Mouse (Mus musculus): ENCODE data around the gene Ndufa3. TPM values are rescaled to one million over a fixed set of nuclear protein-coding genes. Genes with fewer than 3 reads are reported as not detected.

Ndufa3 gene
- polyA plus RNA-seq, 1 experiment from 2014 or later, result 292 TPM

DNA sequence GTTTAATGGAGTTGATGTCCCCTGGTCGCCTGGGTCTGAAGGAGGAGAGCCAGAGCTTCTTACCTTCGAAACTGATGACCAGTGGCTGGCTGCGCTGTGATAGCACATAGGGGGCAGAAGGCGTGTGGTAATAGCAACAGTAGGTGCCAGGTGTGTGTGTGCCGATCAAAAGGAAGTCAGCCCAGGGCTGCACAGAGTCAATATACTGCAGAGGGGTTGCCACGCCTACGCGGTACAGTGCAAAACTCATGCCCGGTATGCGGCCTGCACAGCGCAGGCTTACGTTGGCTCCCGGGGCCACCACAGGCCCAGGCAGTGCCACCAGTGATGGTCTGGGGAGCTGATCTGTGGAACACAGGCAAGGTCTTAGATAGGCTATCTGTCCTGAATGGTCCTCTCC lies 6.2 kb upstream of the Ndufa3 start:
- 81% methylated on average over 13 of the region's 13 CpGs for WGBS (ENCODE audit: insufficient replicate concordance)
- DNase-seq, result no peak
- H3K27ac ChIP-seq, result no peak overlapping the region
- H3K9me3 ChIP-seq (replicated peaks), result no peaks in the 10 kb centered on the region
- H3K9ac ChIP-seq, result no peak overlapping the region
- peaks cover 2% of the 10 kb centered on the region for H3K4me1 ChIP-seq (replicated peaks)
- no peaks in the 10 kb centered on the region for H3K27me3 ChIP-seq
- peak; percentile 30; the same call in 1 of the 2 replicates for ATAC-seq (ENCODE audit: low read depth)
- no peak overlapping the region for H3K4me2 ChIP-seq
- H3K36me3 ChIP-seq, result no peaks in the 10 kb centered on the region
- H3K4me3 ChIP-seq (replicated peaks), result no peak overlapping the region

DNA sequence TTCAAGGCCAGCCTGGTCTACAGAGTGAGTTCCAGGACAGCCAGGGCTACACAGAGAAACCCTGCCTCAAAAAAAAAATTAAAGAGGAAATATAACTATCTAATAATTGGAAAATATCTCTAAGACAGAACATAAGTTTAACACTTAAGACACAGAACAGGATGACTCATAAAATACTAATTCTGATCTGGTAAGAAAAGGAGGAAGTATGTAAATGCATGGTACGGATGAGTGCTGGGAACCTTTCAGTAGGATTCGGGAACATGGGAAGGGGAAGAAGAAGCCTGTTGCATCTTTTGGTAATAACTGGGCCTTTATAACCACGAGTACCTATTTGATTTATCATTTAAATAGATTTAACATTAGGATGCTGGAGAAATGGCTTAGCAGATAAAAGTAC lies 3.2 kb upstream of the Ndufa3 start:
- no peak for ATAC-seq (ENCODE audit: low read depth)
- H3K4me2 ChIP-seq, result no peak overlapping the region
- no peaks in the 10 kb centered on the region for H3K27me3 ChIP-seq
- H3K27ac ChIP-seq, result no peak overlapping the region
- H3K36me3 ChIP-seq, result peaks cover 6% of the 10 kb centered on the region; the same call in 1 of the 2 replicates
- no peak for DNase-seq
- no peak overlapping the region for H3K9ac ChIP-seq
- H3K9me3 ChIP-seq (replicated peaks), result no peaks in the 10 kb centered on the region
- H3K4me3 ChIP-seq (replicated peaks), result no peak overlapping the region
- peaks cover 27% of the 10 kb centered on the region for H3K4me1 ChIP-seq (replicated peaks)
- WGBS (ENCODE audit: insufficient replicate concordance), result 59% methylated on average over 3 of the region's 3 CpGs

DNA sequence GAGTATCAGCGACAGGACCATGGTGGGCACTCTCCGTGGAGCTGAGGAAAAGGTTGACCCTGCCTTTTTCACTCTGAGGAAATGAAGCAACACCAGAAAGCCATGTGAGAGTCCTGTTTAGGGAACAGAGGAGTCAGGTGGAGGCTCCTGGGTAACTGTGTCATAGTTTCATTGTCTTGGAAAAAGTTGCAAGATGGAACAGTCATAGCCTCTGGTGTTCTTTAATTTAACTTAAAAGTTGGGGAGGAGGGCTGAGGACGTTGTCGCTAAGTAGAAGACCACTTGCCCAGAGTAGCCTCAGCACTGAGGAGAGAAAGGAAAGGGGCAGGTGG lies 1.1 kb upstream of the Ndufa3 start, which contains the start of gene Oscar:
Gene Oscar (minus strand): TSS at position 101 of the 332 bp plus-strand sequence.
- H3K36me3 ChIP-seq, result peaks cover 26% of the 10 kb centered on the region
- H3K27me3 ChIP-seq, result no peaks in the 10 kb centered on the region
- H3K9me3 ChIP-seq (replicated peaks), result no peaks in the 10 kb centered on the region
- DNase-seq (no peak), ATAC-seq (ENCODE audit: low read depth) (no peak)
- WGBS (ENCODE audit: insufficient replicate concordance), result 62% methylated on average over 4 of the region's 4 CpGs
- peaks cover 29% of the 10 kb centered on the region for H3K4me1 ChIP-seq (replicated peaks)
- H3K9ac ChIP-seq, result no peak within 1 kb of the TSS
- H3K27ac ChIP-seq, result no peak within 1 kb of the TSS
- H3K4me3 ChIP-seq (replicated peaks), result peak within 1 kb of the TSS; percentile 71
- peak within 1 kb of the TSS; percentile 85 for H3K4me2 ChIP-seq

DNA sequence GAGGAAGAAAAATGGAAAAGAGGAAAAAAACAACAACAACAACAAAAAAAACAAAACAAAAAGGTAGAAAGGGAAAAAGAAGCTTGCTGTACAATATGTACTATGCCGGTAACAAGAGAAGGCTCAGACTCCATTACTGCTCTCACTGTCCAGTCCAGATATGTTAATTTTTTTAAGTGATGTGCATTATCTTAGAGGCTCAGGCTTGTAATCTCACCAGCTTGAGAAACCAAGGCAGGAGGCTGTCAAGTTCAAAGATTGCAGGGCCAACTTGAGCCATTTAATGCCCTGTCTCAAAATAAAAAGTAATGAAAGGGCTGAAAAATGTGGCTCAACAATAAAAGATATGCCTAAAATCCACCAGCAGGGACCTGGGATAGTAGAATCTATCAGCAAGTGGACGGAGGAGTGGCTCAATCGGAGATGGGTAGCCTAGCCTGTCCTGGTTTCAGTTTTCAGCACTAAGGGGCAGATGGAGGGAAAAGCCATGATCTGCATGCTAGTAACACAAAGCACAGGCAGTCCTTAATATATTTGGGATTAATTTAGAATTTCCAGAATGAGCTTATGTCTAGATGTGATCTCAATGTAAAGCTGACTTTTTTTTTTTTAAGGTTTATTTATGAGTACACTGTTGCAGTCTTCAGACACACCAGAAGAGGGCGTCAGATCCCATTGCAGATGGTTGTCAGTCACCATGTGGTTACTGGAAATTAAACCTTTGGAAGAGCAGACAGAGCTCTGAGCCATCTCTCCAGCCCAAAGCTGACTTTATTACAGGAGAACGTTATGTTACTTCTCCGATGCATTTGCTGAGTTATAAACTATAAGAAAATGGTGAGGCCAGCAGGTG lies 558 bp upstream of the Ndufa3 start:
- H3K9ac ChIP-seq, result peak overlapping the region; percentile 79; the same call in 1 of the 2 replicates
- peak overlapping the region; percentile 85 for H3K4me2 ChIP-seq
- no peaks in the 10 kb centered on the region for H3K9me3 ChIP-seq (replicated peaks)
- peak overlapping the region; percentile 71 for H3K4me3 ChIP-seq (replicated peaks)
- 25% methylated on average over 6 of the region's 6 CpGs for WGBS (ENCODE audit: insufficient replicate concordance)
- no peak overlapping the region for H3K27ac ChIP-seq
- ATAC-seq (ENCODE audit: low read depth) (peak; percentile 1; the same call in 1 of the 2 replicates), DNase-seq (peak; percentile 34)
- peaks cover 29% of the 10 kb centered on the region for H3K36me3 ChIP-seq
- H3K27me3 ChIP-seq, result no peaks in the 10 kb centered on the region
- H3K4me1 ChIP-seq (replicated peaks), result peaks cover 29% of the 10 kb centered on the region

DNA sequence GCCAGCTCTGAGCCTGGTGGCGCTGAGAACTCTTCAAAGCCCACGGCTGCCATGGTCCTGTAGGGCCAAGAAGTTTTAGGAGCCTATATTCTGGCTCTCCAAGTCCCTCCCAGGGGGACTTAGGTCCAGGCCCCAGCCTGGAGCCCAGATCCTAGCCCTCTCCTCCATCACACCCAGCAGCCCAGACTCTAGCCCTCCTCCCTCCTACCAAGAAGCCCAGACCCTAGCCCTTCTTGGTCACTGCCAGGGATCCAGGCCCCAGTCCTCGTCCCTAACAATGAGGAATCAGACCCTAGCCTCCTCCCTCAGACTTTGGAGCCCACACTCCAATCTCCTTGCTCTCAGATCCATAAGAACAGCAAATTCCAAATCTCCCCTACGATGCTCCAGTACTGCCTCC lies 11.9 kb downstream of the Ndufa3 start:
- Histone ChIP-seq H3K4me2 (peak overlapping the region; percentile 97), H3K9ac (peak overlapping the region; percentile 87), H3K36me3 (peaks cover 59% of the 10 kb centered on the region), H3K27me3 (no peaks in the 10 kb centered on the region), H3K4me3 (replicated peaks) (peak overlapping the region; percentile 78), H3K4me1 (replicated peaks) (peaks cover 28% of the 10 kb centered on the region), H3K9me3 (replicated peaks) (no peaks in the 10 kb centered on the region), H3K27ac (peak overlapping the region; percentile 79)
- WGBS (ENCODE audit: insufficient replicate concordance), result 32% methylated on average over 4 of the region's 4 CpGs
- peak; percentile 27 for ATAC-seq (ENCODE audit: low read depth)
- no peak for DNase-seq

DNA sequence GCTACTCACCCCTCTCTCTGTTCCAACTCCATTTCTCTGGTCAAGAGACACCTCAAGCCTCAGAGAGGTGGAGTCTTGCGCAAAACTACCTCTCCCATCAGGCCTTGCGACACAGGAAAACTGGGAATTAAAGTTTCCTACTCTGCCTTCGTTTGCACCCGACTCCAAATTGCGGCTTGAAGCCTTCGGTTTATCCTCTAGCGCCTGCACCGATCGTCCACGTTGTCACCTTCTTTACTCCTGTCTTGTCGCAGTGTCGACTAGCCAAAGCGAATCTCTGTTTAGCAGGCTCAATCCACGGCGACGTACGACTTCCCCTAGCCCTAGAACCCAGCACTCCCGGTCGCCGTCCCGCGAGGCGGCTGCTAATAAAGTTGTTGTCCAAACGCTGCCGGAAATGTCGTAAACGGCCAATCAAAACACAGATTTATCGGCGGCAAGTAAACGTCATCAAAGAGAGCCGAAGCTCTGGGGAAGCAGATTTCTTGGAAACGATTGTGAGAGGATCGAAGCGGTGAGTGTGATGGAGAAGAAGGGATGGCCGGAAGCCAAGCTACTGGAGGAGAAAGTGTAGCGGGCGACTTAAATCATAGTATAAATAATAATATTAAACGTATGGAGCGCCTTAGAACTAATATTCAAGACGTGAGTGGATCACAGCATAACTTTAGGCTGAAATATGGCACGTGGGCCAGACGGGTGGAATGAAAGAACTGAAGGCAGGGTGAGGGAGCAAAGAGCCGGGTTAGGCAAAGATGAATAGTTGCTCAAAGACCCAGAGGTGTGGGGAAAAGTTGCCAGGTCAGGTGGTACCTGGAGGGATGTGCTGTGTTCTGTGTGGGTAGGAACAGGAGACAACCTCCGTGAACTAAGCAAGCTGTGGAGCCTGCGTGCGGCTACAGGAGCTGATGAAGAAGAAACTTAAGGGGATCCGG lies 12.6 kb downstream of the Ndufa3 start, which contains the start of the genes Tfpt and Prpf31:
Gene Tfpt (minus strand): TSS at position 387 of the 935 bp plus-strand sequence.
Gene Prpf31 (plus strand): TSS at position 443 of the 935 bp plus-strand sequence.
- Histone ChIP-seq H3K4me2 (peak within 1 kb of the TSS; percentile 97), H3K4me3 (replicated peaks) (peak within 1 kb of the TSS; percentile 78), H3K27me3 (no peaks in the 10 kb centered on the region), H3K27ac (peak within 1 kb of the TSS; percentile 79), H3K9ac (peak within 1 kb of the TSS; percentile 87), H3K36me3 (peaks cover 59% of the 10 kb centered on the region), H3K4me1 (replicated peaks) (peaks cover 28% of the 10 kb centered on the region), H3K9me3 (replicated peaks) (no peaks in the 10 kb centered on the region)
- ATAC-seq (ENCODE audit: low read depth) (peak; percentile 88), DNase-seq (peak; percentile 89)
- 1% methylated on average over 47 of the region's 47 CpGs for WGBS (ENCODE audit: insufficient replicate concordance)

DNA sequence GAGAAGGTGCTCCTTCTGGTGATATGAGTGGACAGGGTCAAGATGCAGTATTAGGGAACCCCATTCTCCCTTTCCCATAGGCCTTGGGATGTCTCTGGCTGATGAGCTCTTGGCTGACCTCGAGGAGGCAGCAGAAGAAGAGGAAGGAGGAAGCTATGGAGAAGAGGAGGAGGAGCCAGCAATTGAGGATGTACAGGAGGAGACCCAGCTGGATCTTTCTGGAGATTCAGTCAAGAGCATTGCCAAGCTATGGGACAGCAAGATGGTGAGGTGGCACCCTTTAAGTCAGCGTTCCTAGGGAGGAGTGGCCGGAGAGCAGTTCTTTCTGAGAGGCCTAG lies 13.3 kb downstream of the Ndufa3 start:
- no peak for DNase-seq
- no peaks in the 10 kb centered on the region for H3K9me3 ChIP-seq (replicated peaks)
- H3K4me2 ChIP-seq, result peak overlapping the region; percentile 97
- 40% methylated on average over 3 of the region's 3 CpGs for WGBS (ENCODE audit: insufficient replicate concordance)
- H3K27me3 ChIP-seq, result no peaks in the 10 kb centered on the region
- H3K4me3 ChIP-seq (replicated peaks), result peak overlapping the region; percentile 78
- H3K36me3 ChIP-seq, result peaks cover 59% of the 10 kb centered on the region
- peaks cover 28% of the 10 kb centered on the region for H3K4me1 ChIP-seq (replicated peaks)
- peak overlapping the region; percentile 81 for H3K9ac ChIP-seq
- no peak for ATAC-seq (ENCODE audit: low read depth)
- H3K27ac ChIP-seq, result peak overlapping the region; percentile 79

DNA sequence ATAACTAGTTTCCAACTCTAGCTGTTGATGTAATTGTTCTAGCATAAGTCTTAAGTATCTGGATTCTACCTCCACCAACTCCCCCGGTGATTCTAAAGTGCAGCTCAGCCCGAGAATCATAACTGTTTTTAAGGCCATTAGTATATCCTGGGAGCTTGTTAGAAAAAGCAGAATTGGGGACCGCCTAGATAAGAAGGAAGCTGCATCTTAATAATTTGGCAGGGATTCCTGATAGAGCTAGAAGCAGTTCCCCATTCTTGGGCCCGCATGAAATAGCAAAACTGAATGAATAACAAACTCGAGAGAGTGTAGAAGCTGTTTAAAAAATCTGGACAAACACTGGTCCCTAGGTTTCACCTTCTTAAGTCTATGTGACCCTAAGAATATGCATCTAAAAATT lies 26.2 kb downstream of the Ndufa3 start:
- Histone ChIP-seq H3K4me3 (replicated peaks) (peak overlapping the region; percentile 99; the same call in 1 of the 2 replicates), H3K27me3 (no peaks in the 10 kb centered on the region), H3K9me3 (replicated peaks) (no peaks in the 10 kb centered on the region), H3K9ac (peak overlapping the region; percentile 14; the same call in 1 of the 2 replicates), H3K36me3 (peaks cover 55% of the 10 kb centered on the region), H3K4me1 (replicated peaks) (peaks cover 41% of the 10 kb centered on the region), H3K4me2 (peak overlapping the region; percentile 71), H3K27ac (no peak overlapping the region)
- 38% methylated on average over 5 of the region's 5 CpGs for WGBS (ENCODE audit: insufficient replicate concordance)
- no peak for DNase-seq
- no peak for ATAC-seq (ENCODE audit: low read depth)

DNA sequence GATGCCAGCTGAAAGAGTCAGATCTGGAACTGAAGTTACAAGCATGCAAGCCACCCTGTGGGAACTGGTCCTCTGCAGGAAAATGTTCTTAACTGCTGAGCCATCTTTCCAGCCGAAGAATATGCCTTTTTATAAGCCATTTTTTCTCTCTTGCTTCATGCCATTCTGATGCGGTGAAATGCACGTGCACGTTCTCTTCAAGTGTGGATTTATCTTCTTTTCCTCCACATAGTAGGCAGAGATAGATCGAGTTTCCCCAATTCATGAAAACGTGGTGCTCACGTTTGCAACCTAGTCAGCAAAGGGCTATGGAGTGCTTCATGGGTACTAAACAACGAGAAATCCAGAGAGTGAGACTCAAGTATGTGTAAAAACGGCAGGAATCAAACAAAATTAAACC lies 26.7 kb downstream of the Ndufa3 start:
- no peaks in the 10 kb centered on the region for H3K27me3 ChIP-seq
- ATAC-seq (ENCODE audit: low read depth) (no peak), DNase-seq (no peak)
- 19% methylated on average over 9 of the region's 9 CpGs for WGBS (ENCODE audit: insufficient replicate concordance)
- H3K4me3 ChIP-seq (replicated peaks), result peak overlapping the region; percentile 99
- peaks cover 46% of the 10 kb centered on the region for H3K4me1 ChIP-seq (replicated peaks)
- peaks cover 54% of the 10 kb centered on the region for H3K36me3 ChIP-seq
- no peaks in the 10 kb centered on the region for H3K9me3 ChIP-seq (replicated peaks)
- H3K9ac ChIP-seq, result peak overlapping the region; percentile 14; the same call in 1 of the 2 replicates
- H3K27ac ChIP-seq, result peak overlapping the region; percentile 86
- H3K4me2 ChIP-seq, result peak overlapping the region; percentile 71

DNA sequence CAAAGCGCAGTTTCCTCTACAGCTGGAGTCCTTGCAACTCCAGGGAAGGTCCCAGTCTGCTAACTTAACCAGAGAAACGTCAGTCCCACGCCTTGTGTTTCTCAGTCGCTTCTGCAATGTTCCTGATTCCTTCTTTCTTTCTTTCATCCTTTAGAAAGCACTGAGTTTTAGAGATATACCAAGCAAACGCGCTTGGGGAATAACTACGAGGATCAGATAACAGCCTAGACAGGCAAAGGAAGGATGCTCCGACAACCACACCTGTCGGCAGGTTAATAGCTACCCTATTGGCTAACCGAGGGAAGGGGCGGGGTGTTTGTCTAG lies 27.1 kb downstream of the Ndufa3 start:
- peak overlapping the region; percentile 71 for H3K4me2 ChIP-seq
- H3K9ac ChIP-seq, result 0 out of 2 replicates have a peak overlapping the region, but pooled peaks have one; percentile 14
- no peak for ATAC-seq (ENCODE audit: low read depth)
- no peaks in the 10 kb centered on the region for H3K27me3 ChIP-seq
- WGBS (ENCODE audit: insufficient replicate concordance), result under 1% methylated on average over 11 of the region's 11 CpGs
- H3K27ac ChIP-seq, result peak overlapping the region; percentile 86
- H3K4me3 ChIP-seq (replicated peaks), result peak overlapping the region; percentile 99
- H3K9me3 ChIP-seq (replicated peaks), result no peaks in the 10 kb centered on the region
- peaks cover 50% of the 10 kb centered on the region for H3K4me1 ChIP-seq (replicated peaks)
- DNase-seq, result no peak
- H3K36me3 ChIP-seq, result peaks cover 52% of the 10 kb centered on the region
